Mouse (Mus musculus): ENCODE measurements at regions not wholly inside any gene's neighbourhood (a gene's known extent, or its start where the extent isn't known, plus 50 kb on each side); places are given as distances from the start of the nearest gene placed in this dataset.
A peak's percentile ranks its signal among the peaks of the same experiment; 100 is the strongest.

GRCm38 (mm10) chr8:95974889-95975288 lies 86.5 kb upstream of the Got2 start:
- no peak overlapping the region for H3K9ac ChIP-seq (ENCODE audit: insufficient read depth, low read depth, low read length, poor library complexity, severe bottlenecking)
- H3K4me1 ChIP-seq (ENCODE audit: control insufficient read depth in 2 of 2, insufficient read depth in 2 of 2, low read length in 2 of 2, poor library complexity in 1 of 2) = no peaks in the 10 kb centered on the region
- no peak for DNase-seq (ENCODE audit: low read depth, low spot score)
- in situ Hi-C loops (cut with MboI; ENCODE audit: low sequenced_read_pairs in 2 of 2, unreplicated experiment in 2 of 2) = no loop called here
- no peaks in the 10 kb centered on the region for H3K9me3 ChIP-seq (ENCODE audit: control insufficient read depth, insufficient read depth, low read depth, low read length)
- TF ChIP-seq MAFK (IDR thresholded peaks at IDR 0.05; ENCODE audit: insufficient read depth, low read depth, low read length) (no peak), ZC3H11A (IDR thresholded peaks at IDR 0.05; ENCODE audit: borderline replicate concordance, low read depth, low read length) (no peak), CHD2 (IDR thresholded peaks at IDR 0.05; ENCODE audit: low read depth, low read length) (no peak), HCFC1 (IDR thresholded peaks at IDR 0.05; ENCODE audit: borderline replicate concordance, insufficient read depth, low read length) (no peak), ZNF384 (IDR thresholded peaks at IDR 0.05; ENCODE audit: low read depth, low read length) (no peak)
- no peak overlapping the region for H3K27ac ChIP-seq (ENCODE audit: insufficient read depth, low read depth, low read length, poor library complexity, severe bottlenecking)
- no peaks in the 10 kb centered on the region for H3K36me3 ChIP-seq (ENCODE audit: control insufficient read depth, insufficient read depth, low read length, poor library complexity, severe bottlenecking)
- no peak overlapping the region for H3K4me3 ChIP-seq (ENCODE audit: insufficient read depth in 1 of 2, low read depth in 1 of 2, low read length in 2 of 2, poor library complexity in 1 of 2, severe bottlenecking in 1 of 2)

DNA sequence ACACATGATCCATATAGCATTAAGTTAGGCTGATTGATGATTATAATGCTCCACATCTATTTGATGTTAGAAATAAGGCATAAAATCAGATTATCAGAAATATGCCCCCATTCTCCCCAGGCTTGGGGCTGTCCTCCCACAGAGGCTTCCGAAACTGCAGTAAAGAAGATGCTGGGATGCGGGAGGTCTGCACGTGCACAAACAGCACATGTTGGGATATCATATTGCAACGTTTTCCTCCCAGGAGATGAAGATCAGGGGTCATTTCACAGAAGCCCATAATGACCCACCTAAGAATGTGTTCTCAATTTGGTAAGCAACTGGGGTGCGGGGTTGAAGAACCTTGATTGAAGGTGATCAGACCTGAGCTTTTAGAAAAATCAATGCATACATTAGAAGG lies 85.9 kb upstream of the Got2 start:
- in situ Hi-C loops (cut with MboI; ENCODE audit: low sequenced_read_pairs in 2 of 2, unreplicated experiment in 2 of 2) = no loop called here
- TF ChIP-seq CHD2 (IDR thresholded peaks at IDR 0.05; ENCODE audit: low read depth, low read length) (no peak), MAFK (IDR thresholded peaks at IDR 0.05; ENCODE audit: insufficient read depth, low read depth, low read length) (no peak), HCFC1 (IDR thresholded peaks at IDR 0.05; ENCODE audit: borderline replicate concordance, insufficient read depth, low read length) (no peak), ZC3H11A (IDR thresholded peaks at IDR 0.05; ENCODE audit: borderline replicate concordance, low read depth, low read length) (no peak)
- Histone ChIP-seq H3K9me3 (ENCODE audit: control insufficient read depth, insufficient read depth, low read depth, low read length) (no peaks in the 10 kb centered on the region), H3K27ac (ENCODE audit: insufficient read depth, low read depth, low read length, poor library complexity, severe bottlenecking) (no peak overlapping the region), H3K9ac (ENCODE audit: insufficient read depth, low read depth, low read length, poor library complexity, severe bottlenecking) (no peak overlapping the region), H3K4me3 (ENCODE audit: insufficient read depth in 1 of 2, low read depth in 1 of 2, low read length in 2 of 2, poor library complexity in 1 of 2, severe bottlenecking in 1 of 2) (no peak overlapping the region), H3K4me1 (ENCODE audit: control insufficient read depth in 2 of 2, insufficient read depth in 2 of 2, low read length in 2 of 2, poor library complexity in 1 of 2) (no peaks in the 10 kb centered on the region), H3K36me3 (ENCODE audit: control insufficient read depth, insufficient read depth, low read length, poor library complexity, severe bottlenecking) (no peaks in the 10 kb centered on the region)
- DNase-seq (ENCODE audit: low read depth, low spot score) = no peak

DNA sequence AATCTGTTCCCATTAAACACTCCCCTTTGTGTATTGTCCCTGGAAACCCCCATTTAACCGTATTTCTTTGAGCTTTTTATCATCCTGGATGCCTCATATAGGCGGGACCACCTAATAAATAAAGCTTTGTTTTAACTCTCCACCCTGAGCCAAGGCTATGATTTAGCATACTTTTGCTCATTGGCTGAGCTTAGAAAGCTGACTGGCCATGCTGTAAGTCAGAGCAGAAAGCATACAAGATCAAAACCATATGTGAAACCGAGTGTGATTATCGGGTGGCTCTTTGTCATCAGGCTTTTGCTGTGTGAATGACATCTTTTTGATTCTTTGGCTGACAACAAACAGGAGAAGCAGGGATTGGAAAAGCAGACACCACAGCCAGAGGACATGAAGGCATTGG lies 85.2 kb upstream of the Got2 start:
- DNase-seq (ENCODE audit: low read depth, low spot score) = no peak

GRCm38 (mm10) chr8:95968828-95969227 lies 80.5 kb upstream of the Got2 start:
- no peaks in the 10 kb centered on the region for H3K4me1 ChIP-seq (ENCODE audit: control insufficient read depth in 2 of 2, insufficient read depth in 2 of 2, low read length in 2 of 2, poor library complexity in 1 of 2)
- no peak for DNase-seq (ENCODE audit: low read depth, low spot score)
- H3K4me3 ChIP-seq (ENCODE audit: insufficient read depth in 1 of 2, low read depth in 1 of 2, low read length in 2 of 2, poor library complexity in 1 of 2, severe bottlenecking in 1 of 2) = no peak overlapping the region
- TF ChIP-seq CHD2 (IDR thresholded peaks at IDR 0.05; ENCODE audit: low read depth, low read length) = no peak
- peak; percentile 91 for TF ChIP-seq ZNF384 (IDR thresholded peaks at IDR 0.05; ENCODE audit: low read depth, low read length)
- no peak for TF ChIP-seq MAFK (IDR thresholded peaks at IDR 0.05; ENCODE audit: insufficient read depth, low read depth, low read length)
- no peak for TF ChIP-seq HCFC1 (IDR thresholded peaks at IDR 0.05; ENCODE audit: borderline replicate concordance, insufficient read depth, low read length)
- no peak for TF ChIP-seq ZC3H11A (IDR thresholded peaks at IDR 0.05; ENCODE audit: borderline replicate concordance, low read depth, low read length)
- no peak overlapping the region for H3K27ac ChIP-seq (ENCODE audit: insufficient read depth, low read depth, low read length, poor library complexity, severe bottlenecking)
- in situ Hi-C loops (cut with MboI; ENCODE audit: low sequenced_read_pairs in 2 of 2, unreplicated experiment in 2 of 2) = no loop called here
- no peaks in the 10 kb centered on the region for H3K36me3 ChIP-seq (ENCODE audit: control insufficient read depth, insufficient read depth, low read length, poor library complexity, severe bottlenecking)
- no peak overlapping the region for H3K9ac ChIP-seq (ENCODE audit: insufficient read depth, low read depth, low read length, poor library complexity, severe bottlenecking)
- no peaks in the 10 kb centered on the region for H3K9me3 ChIP-seq (ENCODE audit: control insufficient read depth, insufficient read depth, low read depth, low read length)

More for the DNA sequence above, 85.2 kb upstream of the Got2 start:
- Histone ChIP-seq H3K9ac (ENCODE audit: insufficient read depth, low read depth, low read length, poor library complexity, severe bottlenecking) (no peak overlapping the region), H3K36me3 (ENCODE audit: control insufficient read depth, insufficient read depth, low read length, poor library complexity, severe bottlenecking) (no peaks in the 10 kb centered on the region), H3K9me3 (ENCODE audit: control insufficient read depth, insufficient read depth, low read depth, low read length) (no peaks in the 10 kb centered on the region), H3K4me1 (ENCODE audit: control insufficient read depth in 2 of 2, insufficient read depth in 2 of 2, low read length in 2 of 2, poor library complexity in 1 of 2) (no peaks in the 10 kb centered on the region), H3K4me3 (ENCODE audit: insufficient read depth in 1 of 2, low read depth in 1 of 2, low read length in 2 of 2, poor library complexity in 1 of 2, severe bottlenecking in 1 of 2) (no peak overlapping the region), H3K27ac (ENCODE audit: insufficient read depth, low read depth, low read length, poor library complexity, severe bottlenecking) (no peak overlapping the region)
- in situ Hi-C loops (cut with MboI; ENCODE audit: low sequenced_read_pairs in 2 of 2, unreplicated experiment in 2 of 2) = no loop called here
- TF ChIP-seq ZC3H11A (IDR thresholded peaks at IDR 0.05; ENCODE audit: borderline replicate concordance, low read depth, low read length) (no peak), ZNF384 (IDR thresholded peaks at IDR 0.05; ENCODE audit: low read depth, low read length) (no peak), CHD2 (IDR thresholded peaks at IDR 0.05; ENCODE audit: low read depth, low read length) (no peak), HCFC1 (IDR thresholded peaks at IDR 0.05; ENCODE audit: borderline replicate concordance, insufficient read depth, low read length) (no peak), MAFK (IDR thresholded peaks at IDR 0.05; ENCODE audit: insufficient read depth, low read depth, low read length) (no peak)

GRCm38 (mm10) chr8:95966430-95966829 lies 78.1 kb upstream of the Got2 start:
- TF ChIP-seq ZNF384 (IDR thresholded peaks at IDR 0.05; ENCODE audit: low read depth, low read length) (no peak), HCFC1 (IDR thresholded peaks at IDR 0.05; ENCODE audit: borderline replicate concordance, insufficient read depth, low read length) (no peak), MAFK (IDR thresholded peaks at IDR 0.05; ENCODE audit: insufficient read depth, low read depth, low read length) (no peak), CHD2 (IDR thresholded peaks at IDR 0.05; ENCODE audit: low read depth, low read length) (no peak), ZC3H11A (IDR thresholded peaks at IDR 0.05; ENCODE audit: borderline replicate concordance, low read depth, low read length) (no peak)
- no peak overlapping the region for H3K9ac ChIP-seq (ENCODE audit: insufficient read depth, low read depth, low read length, poor library complexity, severe bottlenecking)
- no peak for DNase-seq (ENCODE audit: low read depth, low spot score)
- H3K9me3 ChIP-seq (ENCODE audit: control insufficient read depth, insufficient read depth, low read depth, low read length) = no peaks in the 10 kb centered on the region
- H3K4me1 ChIP-seq (ENCODE audit: control insufficient read depth in 2 of 2, insufficient read depth in 2 of 2, low read length in 2 of 2, poor library complexity in 1 of 2) = no peaks in the 10 kb centered on the region
- in situ Hi-C loops (cut with MboI; ENCODE audit: low sequenced_read_pairs in 2 of 2, unreplicated experiment in 2 of 2) = no loop called here
- no peak overlapping the region for H3K27ac ChIP-seq (ENCODE audit: insufficient read depth, low read depth, low read length, poor library complexity, severe bottlenecking)
- no peak overlapping the region for H3K4me3 ChIP-seq (ENCODE audit: insufficient read depth in 1 of 2, low read depth in 1 of 2, low read length in 2 of 2, poor library complexity in 1 of 2, severe bottlenecking in 1 of 2)
- H3K36me3 ChIP-seq (ENCODE audit: control insufficient read depth, insufficient read depth, low read length, poor library complexity, severe bottlenecking) = no peaks in the 10 kb centered on the region

Measured in ES-E14 (cell line).